Mouse (Mus musculus) liver, postnatal 0 days (tissue): ENCODE measurements around the gene Neurog2.

Source experiments
- CTCF ChIP-seq: sonication (generic); IDR thresholded peaks from 2 replicates; pipeline ENCODE4 v1.5.1; 2016; ENCODE audit warnings: antibody characterized with exemption, low read depth
- EP300 ChIP-seq: IDR thresholded peaks from 2 replicates; pipeline ENCODE4 v1.6.1; 2016; ENCODE audit warnings: antibody characterized with exemption, low read depth, mild to moderate bottlenecking

- TF ChIP-seq EP300 (no peak), CTCF (no peak)
These were observed 1.4 kb upstream of the Neurog2 start for GRCm38 (mm10) chr3:127631582-127631981.
